Mouse (Mus musculus) neural tube, embryonic 14.5 days (tissue): Measurements from ENCODE around the gene Tnp1. TPM values are rescaled to one million over a fixed set of nuclear protein-coding genes. Genes with fewer than 3 reads are reported as not detected.

ENCODE experiments used
- polyA plus RNA-seq: library from polyadenylated mRNA; unstranded; fragments of >200 nt; fragmentation: Nextera tagmentation; extraction: Ambion mirVana; gene quantifications from 2 replicates; pipeline ENCODE4 v1.2.1, GENCODE M21; 2014

The Tnp1 gene
- polyA plus RNA-seq, 1 experiment from 2014 or later = not detected

Other genes starting within 250 kb of the Tnp1 start
- 163 and 379 TPM in 2 replicates for gene Igfbp2, start 191.4 kb downstream of the Tnp1 start, polyA plus RNA-seq
- 85.0 and 112 TPM in 2 replicates for gene Igfbp5, start 141.0 kb downstream of the Tnp1 start, polyA plus RNA-seq